Mouse (Mus musculus): ENCODE data around the gene Gpt2. TPM values are rescaled to one million over a fixed set of nuclear protein-coding genes. Genes with fewer than 3 reads are reported as not detected.

The Gpt2 gene
- 25.7 and 27.0 TPM in 2 replicates for polyA plus RNA-seq (2014; fragmentation: Nextera tagmentation; extraction: Ambion mirVana)

- H3K9ac ChIP-seq (ENCODE audit: low read depth, low read length), result peak within 1 kb of the TSS; percentile 66
- H3K27ac ChIP-seq (ENCODE audit: low read depth, low read length), result no peak within 1 kb of the TSS
- H3K9me3 ChIP-seq (ENCODE audit: control insufficient read depth, low read length), result no peaks in the 10 kb centered on the region
- H3K27me3 ChIP-seq (replicated peaks; ENCODE audit: control insufficient read depth, insufficient read depth, low read length), result no peaks in the 10 kb centered on the region
- H3K4me2 ChIP-seq, result peak within 1 kb of the TSS; percentile 99
- H3K4me1 ChIP-seq (replicated peaks; ENCODE audit: control insufficient read depth, insufficient read depth, low read length), result peaks cover 11% of the 10 kb centered on the region
- peak; percentile 97 for DNase-seq (ENCODE audit: low spot score)
- H3K36me3 ChIP-seq (ENCODE audit: control insufficient read depth, insufficient read depth, low read length), result no peaks in the 10 kb centered on the region; the same call in 1 of the 2 replicates
- H3K4me3 ChIP-seq (ENCODE audit: low read depth, low read length), result peak within 1 kb of the TSS; percentile 82
- WGBS, result under 1% methylated on average over 41 of the region's 41 CpGs
- peak; percentile 99 for ATAC-seq (replicated peaks; ENCODE audit: low FRiP score)
These were observed at the start of gene Gpt2 for GRCm38 (mm10) chr8:85492125-85492875. TSS of gene Gpt2 (plus strand) at chr8:85492576.

- Histone ChIP-seq H3K4me3 (ENCODE audit: low read depth, low read length) (no peak overlapping the region), H3K9me3 (ENCODE audit: control insufficient read depth, low read length) (no peaks in the 10 kb centered on the region), H3K36me3 (ENCODE audit: control insufficient read depth, insufficient read depth, low read length) (no peaks in the 10 kb centered on the region), H3K4me1 (replicated peaks; ENCODE audit: control insufficient read depth, insufficient read depth, low read length) (no peaks in the 10 kb centered on the region), H3K27me3 (replicated peaks; ENCODE audit: control insufficient read depth, insufficient read depth, low read length) (no peaks in the 10 kb centered on the region), H3K4me2 (no peak overlapping the region), H3K9ac (ENCODE audit: low read depth, low read length) (no peak overlapping the region), H3K27ac (ENCODE audit: low read depth, low read length) (no peak overlapping the region)
- ATAC-seq (replicated peaks; ENCODE audit: low FRiP score) (no peak), DNase-seq (ENCODE audit: low spot score) (no peak)
These were observed 48.3 kb upstream of the Gpt2 start for GRCm38 (mm10) chr8:85444092-85444491.

- no peak for ATAC-seq (replicated peaks; ENCODE audit: low FRiP score)
- Histone ChIP-seq H3K4me1 (replicated peaks; ENCODE audit: control insufficient read depth, insufficient read depth, low read length) (no peaks in the 10 kb centered on the region), H3K36me3 (ENCODE audit: control insufficient read depth, insufficient read depth, low read length) (no peaks in the 10 kb centered on the region), H3K4me3 (ENCODE audit: low read depth, low read length) (no peak overlapping the region), H3K27me3 (replicated peaks; ENCODE audit: control insufficient read depth, insufficient read depth, low read length) (no peaks in the 10 kb centered on the region), H3K27ac (ENCODE audit: low read depth, low read length) (no peak overlapping the region), H3K4me2 (no peak overlapping the region), H3K9ac (ENCODE audit: low read depth, low read length) (no peak overlapping the region), H3K9me3 (ENCODE audit: control insufficient read depth, low read length) (no peaks in the 10 kb centered on the region)
- no peak for DNase-seq (ENCODE audit: low spot score)
- 76% methylated on average over 15 of the region's 15 CpGs for WGBS
These were observed 46.3 kb upstream of the Gpt2 start for GRCm38 (mm10) chr8:85445936-85446685.

GRCm38 (mm10) chr8:85450335-85450734 lies 42.0 kb upstream of the Gpt2 start:
- Histone ChIP-seq H3K4me2 (no peak overlapping the region), H3K4me1 (replicated peaks; ENCODE audit: control insufficient read depth, insufficient read depth, low read length) (no peaks in the 10 kb centered on the region; the same call in 1 of the 2 replicates), H3K9ac (ENCODE audit: low read depth, low read length) (no peak overlapping the region), H3K27ac (ENCODE audit: low read depth, low read length) (no peak overlapping the region), H3K27me3 (replicated peaks; ENCODE audit: control insufficient read depth, insufficient read depth, low read length) (no peaks in the 10 kb centered on the region), H3K36me3 (ENCODE audit: control insufficient read depth, insufficient read depth, low read length) (no peaks in the 10 kb centered on the region), H3K9me3 (ENCODE audit: control insufficient read depth, low read length) (no peaks in the 10 kb centered on the region), H3K4me3 (ENCODE audit: low read depth, low read length) (no peak overlapping the region)
- ATAC-seq (replicated peaks; ENCODE audit: low FRiP score), result no peak
- no peak for DNase-seq (ENCODE audit: low spot score)
- whole genome bisulfite sequencing, result 71% methylated on average over 3 of the region's 3 CpGs

GRCm38 (mm10) chr8:85452328-85452727 lies 40.0 kb upstream of the Gpt2 start:
- no peak for DNase-seq (ENCODE audit: low spot score)
- Histone ChIP-seq H3K4me1 (replicated peaks; ENCODE audit: control insufficient read depth, insufficient read depth, low read length) (no peaks in the 10 kb centered on the region; the same call in 1 of the 2 replicates), H3K4me3 (ENCODE audit: low read depth, low read length) (no peak overlapping the region), H3K36me3 (ENCODE audit: control insufficient read depth, insufficient read depth, low read length) (no peaks in the 10 kb centered on the region), H3K9ac (ENCODE audit: low read depth, low read length) (no peak overlapping the region), H3K27me3 (replicated peaks; ENCODE audit: control insufficient read depth, insufficient read depth, low read length) (no peaks in the 10 kb centered on the region), H3K27ac (ENCODE audit: low read depth, low read length) (no peak overlapping the region), H3K9me3 (ENCODE audit: control insufficient read depth, low read length) (no peaks in the 10 kb centered on the region), H3K4me2 (peak overlapping the region; percentile 51)
- no peak for ATAC-seq (replicated peaks; ENCODE audit: low FRiP score)
- 19% methylated on average over 14 of the region's 14 CpGs for WGBS

GRCm38 (mm10) chr8:85453256-85453655 lies 39.1 kb upstream of the Gpt2 start:
- WGBS, result 88% methylated on average over 2 of the region's 2 CpGs
- H3K4me2 ChIP-seq, result no peak overlapping the region
- no peak for ATAC-seq (replicated peaks; ENCODE audit: low FRiP score)
- no peak overlapping the region for H3K4me3 ChIP-seq (ENCODE audit: low read depth, low read length)
- no peak overlapping the region for H3K27ac ChIP-seq (ENCODE audit: low read depth, low read length)
- no peaks in the 10 kb centered on the region for H3K27me3 ChIP-seq (replicated peaks; ENCODE audit: control insufficient read depth, insufficient read depth, low read length)
- H3K4me1 ChIP-seq (replicated peaks; ENCODE audit: control insufficient read depth, insufficient read depth, low read length), result no peaks in the 10 kb centered on the region; the same call in 1 of the 2 replicates
- no peaks in the 10 kb centered on the region for H3K9me3 ChIP-seq (ENCODE audit: control insufficient read depth, low read length)
- no peaks in the 10 kb centered on the region for H3K36me3 ChIP-seq (ENCODE audit: control insufficient read depth, insufficient read depth, low read length)
- DNase-seq (ENCODE audit: low spot score), result no peak
- no peak overlapping the region for H3K9ac ChIP-seq (ENCODE audit: low read depth, low read length)

- H3K9me3 ChIP-seq (ENCODE audit: control insufficient read depth, low read length), result no peaks in the 10 kb centered on the region
- H3K27ac ChIP-seq (ENCODE audit: low read depth, low read length), result no peak overlapping the region
- H3K9ac ChIP-seq (ENCODE audit: low read depth, low read length), result no peak overlapping the region
- ATAC-seq (replicated peaks; ENCODE audit: low FRiP score), result no peak
- H3K4me1 ChIP-seq (replicated peaks; ENCODE audit: control insufficient read depth, insufficient read depth, low read length), result peaks cover 4% of the 10 kb centered on the region
- no peak for DNase-seq (ENCODE audit: low spot score)
- WGBS, result 59% methylated on average over 8 of the region's 8 CpGs
- no peak overlapping the region for H3K4me3 ChIP-seq (ENCODE audit: low read depth, low read length)
- no peaks in the 10 kb centered on the region for H3K36me3 ChIP-seq (ENCODE audit: control insufficient read depth, insufficient read depth, low read length)
- no peaks in the 10 kb centered on the region for H3K27me3 ChIP-seq (replicated peaks; ENCODE audit: control insufficient read depth, insufficient read depth, low read length)
- H3K4me2 ChIP-seq, result no peak overlapping the region
These were observed 37.6 kb upstream of the Gpt2 start for GRCm38 (mm10) chr8:85454750-85455149.

GRCm38 (mm10) chr8:85456536-85456935 lies 35.8 kb upstream of the Gpt2 start:
- Histone ChIP-seq H3K27ac (ENCODE audit: low read depth, low read length) (no peak overlapping the region), H3K36me3 (ENCODE audit: control insufficient read depth, insufficient read depth, low read length) (no peaks in the 10 kb centered on the region), H3K4me1 (replicated peaks; ENCODE audit: control insufficient read depth, insufficient read depth, low read length) (peaks cover 4% of the 10 kb centered on the region), H3K9ac (ENCODE audit: low read depth, low read length) (no peak overlapping the region), H3K4me3 (ENCODE audit: low read depth, low read length) (no peak overlapping the region), H3K27me3 (replicated peaks; ENCODE audit: control insufficient read depth, insufficient read depth, low read length) (no peaks in the 10 kb centered on the region), H3K4me2 (no peak overlapping the region), H3K9me3 (ENCODE audit: control insufficient read depth, low read length) (no peaks in the 10 kb centered on the region)
- 10% methylated on average over 14 of the region's 14 CpGs for WGBS
- DNase-seq (ENCODE audit: low spot score), result peak; percentile 57
- ATAC-seq (replicated peaks; ENCODE audit: low FRiP score), result no peak
